Mouse (Mus musculus): Measurements from ENCODE around the gene Trem2.

GRCm38 (mm10) chr17:48402751-48403150, 56.5 kb downstream of the Trem2 start:
- no peak for TF ChIP-seq POLR2A (IDR thresholded peaks at IDR 0.05; ENCODE audit: borderline replicate concordance, extremely low read depth, insufficient read depth, insufficient read length, poor library complexity, severe bottlenecking)
- no peak for TF ChIP-seq CTCF (IDR thresholded peaks at IDR 0.05; ENCODE audit: borderline replicate concordance, extremely low read depth, insufficient read depth, insufficient read length)

Data from brain, embryonic 14.5 days (tissue).